Mouse (Mus musculus) MN1 (cell line): ENCODE measurements around the gene Gfra4.

Experiments used
- DNase-seq: peaks from one replicate; pipeline ENCODE4 v3.0.0-alpha.2; 2016; ENCODE audit warnings: low spot score

The Gfra4 gene

GRCm38 (mm10) chr2:131042988-131043387 is at the start of gene Gfra4:
Gfra4 (minus strand) TSS chr2:131043088.
- DNase-seq = no peak

- DNase-seq = no peak
Measured at GRCm38 (mm10) chr2:131090852-131091251, 48.0 kb upstream of the Gfra4 start.

- no peak for DNase-seq
Measured at GRCm38 (mm10) chr2:131089634-131090033, 46.7 kb upstream of the Gfra4 start.

DNA sequence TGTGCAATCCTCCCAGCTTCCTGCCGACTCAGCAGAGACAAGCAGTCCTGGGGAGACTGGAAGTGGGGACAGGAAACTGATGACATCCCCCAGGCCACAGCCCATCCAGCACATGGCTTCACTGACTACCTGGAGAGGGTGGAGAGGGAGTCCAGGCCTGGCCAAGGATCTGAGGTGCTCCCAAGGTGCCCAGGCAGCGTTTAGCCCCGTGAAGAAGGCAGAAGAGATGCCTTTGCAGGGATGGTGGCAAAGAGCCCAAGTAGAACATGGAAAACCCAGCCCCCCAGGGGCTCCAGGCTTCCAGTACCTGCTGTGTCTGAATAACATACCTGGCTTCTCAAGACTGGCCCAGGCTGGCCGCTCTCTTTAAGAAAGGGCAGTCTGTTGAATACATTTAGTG is 45.7 kb upstream of the Gfra4 start:
- DNase-seq = no peak

DNA sequence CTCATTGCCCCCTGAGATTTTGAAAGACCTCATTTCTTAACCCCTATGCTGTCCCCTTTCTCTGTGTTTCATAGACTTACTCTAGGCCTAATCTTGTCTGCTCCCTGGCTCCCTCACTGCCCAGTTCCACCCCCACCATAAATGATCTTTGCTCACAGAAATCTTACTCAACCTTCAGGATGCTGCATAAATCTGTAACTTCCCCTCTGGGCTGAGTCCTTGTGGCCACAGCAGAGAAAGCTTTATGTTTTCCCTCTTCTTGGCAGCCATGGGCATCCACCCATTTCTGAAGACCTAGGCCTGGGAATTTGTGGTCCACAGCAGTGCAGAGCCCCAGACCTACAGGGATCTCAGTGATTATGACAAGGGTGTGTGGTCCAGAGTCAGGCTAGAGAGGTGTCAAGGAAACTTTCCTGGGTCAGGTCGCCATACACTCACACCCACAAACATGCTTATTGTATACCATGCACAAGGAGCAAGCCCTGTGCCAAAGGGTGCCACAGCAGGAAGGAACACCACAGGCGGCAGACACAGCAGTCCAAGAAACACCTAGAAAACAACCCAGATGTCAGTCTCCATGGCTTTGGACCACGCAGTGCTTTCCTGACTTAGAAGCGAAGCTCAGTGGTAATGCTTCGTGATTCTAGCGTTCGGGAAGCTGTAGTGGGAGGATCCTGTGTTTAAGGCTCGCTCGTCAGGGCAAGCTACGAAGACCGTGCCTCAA is 43.9 kb upstream of the Gfra4 start, which contains the start of gene Siglec1:
Gene Siglec1, minus strand, starts transcription at position 99 of the 724 bp plus-strand sequence.
- DNase-seq = no peak

DNA sequence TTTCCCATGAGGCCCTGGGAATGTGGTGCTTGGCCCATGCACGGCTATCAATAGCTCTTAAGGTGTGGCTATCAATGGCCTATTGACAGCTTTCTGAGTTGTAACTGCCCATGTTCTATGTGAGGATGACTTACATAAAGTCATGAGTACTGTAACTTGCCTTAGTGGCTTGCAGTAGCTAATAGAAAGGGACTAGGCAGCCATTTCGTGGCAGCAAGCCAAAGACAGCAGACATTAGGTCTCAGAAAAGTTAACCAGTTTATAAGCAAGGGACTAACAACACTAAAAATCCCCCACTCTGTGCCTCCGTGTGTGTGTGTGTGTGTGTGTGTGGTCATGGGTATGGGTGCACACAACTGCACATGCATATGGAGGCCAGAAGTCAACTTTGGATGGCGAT is 41.3 kb upstream of the Gfra4 start:
- no peak for DNase-seq

DNA sequence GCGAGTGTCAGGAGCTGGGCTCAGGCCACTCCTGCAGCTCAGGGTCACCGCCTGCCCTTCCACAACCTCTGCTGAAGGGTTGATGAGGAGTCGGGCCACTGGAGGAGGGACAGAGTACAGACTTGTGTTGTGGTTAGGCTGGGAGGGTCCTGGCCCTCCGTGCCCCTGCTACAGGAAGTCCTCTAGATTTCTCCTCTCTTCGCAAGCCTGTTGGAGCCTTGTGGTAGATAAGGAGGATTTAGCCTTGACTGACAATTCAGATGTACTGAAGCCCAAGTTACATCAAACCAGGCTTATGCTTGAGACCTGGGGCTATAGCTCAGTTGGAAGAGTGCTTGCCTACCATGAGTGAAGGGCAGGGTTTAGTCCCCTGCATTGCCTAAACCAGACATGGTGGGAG is 37.6 kb upstream of the Gfra4 start:
- DNase-seq = no peak

DNA sequence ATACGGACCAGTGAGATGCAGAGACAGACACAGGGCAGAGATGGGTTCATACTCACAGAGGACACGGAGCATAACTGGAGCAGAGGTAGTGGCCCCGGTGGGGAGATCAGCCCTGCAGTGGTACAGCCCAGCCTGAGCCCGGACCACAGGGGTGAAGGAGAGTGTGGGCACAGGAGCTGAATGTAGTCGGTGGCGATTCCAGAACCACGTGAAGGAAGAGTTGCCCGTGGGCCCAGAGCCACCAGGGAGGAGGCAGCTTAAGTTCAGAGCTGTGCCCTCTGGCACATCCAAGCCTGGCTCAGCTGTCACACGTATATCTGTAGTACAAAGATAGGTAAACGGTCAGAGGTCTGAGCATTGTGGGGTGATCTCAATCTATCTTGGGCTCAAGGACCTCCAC is 29.6 kb upstream of the Gfra4 start:
- no peak for DNase-seq

DNA sequence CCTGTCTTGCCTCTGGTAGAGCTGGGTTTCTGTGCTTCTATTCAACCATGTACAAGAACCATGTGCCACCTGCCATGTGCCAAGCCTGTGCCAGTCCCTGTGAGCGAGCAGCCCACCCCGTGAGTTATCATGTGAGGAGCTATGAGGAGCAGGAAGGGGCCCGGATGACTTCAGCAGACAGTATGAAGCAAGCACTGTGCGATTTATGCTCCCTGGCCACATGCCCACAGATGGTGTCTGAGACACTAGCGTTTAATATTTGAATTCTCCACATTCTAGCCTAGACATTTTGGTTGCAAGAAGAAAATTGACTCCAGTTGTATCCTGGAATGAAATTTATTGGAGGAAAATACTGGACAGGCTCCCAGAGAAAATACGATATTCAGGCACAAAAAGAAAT is 24.6 kb upstream of the Gfra4 start:
- no peak for DNase-seq

DNA sequence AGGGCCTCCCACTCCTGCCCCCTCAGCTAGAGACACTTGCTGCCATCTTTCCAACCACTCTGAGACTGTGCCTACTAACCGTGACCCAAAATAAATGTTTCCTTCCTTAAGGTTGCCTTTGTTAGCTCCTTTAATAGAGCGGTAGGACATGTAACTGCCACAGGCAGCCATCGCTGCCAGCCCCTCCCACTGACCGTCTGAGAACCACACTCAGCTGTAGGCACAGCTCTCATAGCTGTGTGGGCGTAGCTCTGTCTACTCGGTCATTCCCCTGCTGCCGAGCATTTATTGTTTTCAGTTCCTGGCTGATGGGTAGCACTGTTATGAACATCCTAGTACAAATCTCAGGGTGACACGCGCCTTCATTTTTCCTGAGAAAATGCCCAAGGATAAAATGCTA is 23.5 kb upstream of the Gfra4 start:
- no peak for DNase-seq

DNA sequence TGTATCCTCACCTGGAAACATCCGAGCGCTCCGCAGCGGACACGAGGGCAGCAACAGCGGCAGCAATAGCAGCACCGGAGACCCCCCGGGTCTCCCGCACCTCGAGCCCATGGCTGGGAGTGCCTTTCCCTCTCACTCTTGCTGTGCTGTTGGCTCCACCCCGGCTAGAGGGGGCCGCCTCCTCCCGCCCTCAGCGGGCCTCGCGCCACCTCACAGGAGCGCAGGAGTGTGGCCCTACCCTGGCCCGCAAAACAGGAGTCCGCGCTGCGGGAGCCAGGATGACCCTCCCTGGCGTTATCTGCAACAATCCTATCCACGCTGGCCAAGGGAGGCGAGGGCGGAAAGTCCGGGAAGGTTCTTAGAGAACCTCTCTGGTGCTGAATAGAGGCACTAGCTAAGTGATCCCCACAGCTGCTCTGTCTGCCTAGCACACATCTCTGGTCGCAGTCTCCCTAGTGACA is 20.5 kb upstream of the Gfra4 start, which contains the start of gene Adam33:
Gene Adam33, minus strand, starts transcription at position 411 of the 461 bp plus-strand sequence.
- no peak for DNase-seq

DNA sequence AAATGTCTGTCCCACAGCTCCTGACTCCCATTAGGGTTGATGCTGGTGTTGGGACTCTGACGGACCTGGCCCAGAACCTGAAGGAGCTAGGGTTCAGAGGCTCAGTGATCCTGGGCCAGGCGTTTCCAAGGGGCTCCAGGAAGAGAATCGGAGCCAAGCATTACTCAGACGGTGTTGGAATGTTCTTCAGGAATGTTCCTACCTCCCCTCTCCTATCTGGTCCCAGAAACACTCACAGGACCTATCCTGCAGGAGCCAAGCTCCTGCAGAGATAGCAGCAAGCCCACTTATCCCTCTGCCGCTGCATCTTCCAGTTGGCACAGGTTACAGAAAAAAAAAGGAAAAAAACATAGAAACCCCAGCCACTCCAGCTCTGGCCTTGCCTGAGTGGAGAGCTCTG is 18.7 kb upstream of the Gfra4 start:
- no peak for DNase-seq

DNA sequence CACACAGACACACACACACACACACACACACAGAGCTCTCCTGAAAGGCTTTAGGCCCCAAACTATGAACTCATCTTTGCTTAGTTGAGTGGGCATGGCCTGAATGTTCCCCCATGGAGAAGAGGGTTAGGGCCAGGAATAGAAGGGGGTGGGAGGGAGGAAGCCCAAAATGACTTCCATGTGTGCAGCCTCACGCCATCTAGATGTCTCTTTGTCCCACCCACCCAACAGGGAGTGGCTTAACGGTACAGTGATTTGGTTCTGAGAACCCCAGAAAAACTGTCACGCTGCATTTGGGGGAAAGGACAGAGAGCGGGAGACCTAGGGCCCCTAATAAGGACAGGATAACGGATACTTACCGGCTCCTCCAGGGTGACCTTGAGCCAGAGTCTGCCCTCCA is 17.9 kb upstream of the Gfra4 start:
- no peak for DNase-seq

DNA sequence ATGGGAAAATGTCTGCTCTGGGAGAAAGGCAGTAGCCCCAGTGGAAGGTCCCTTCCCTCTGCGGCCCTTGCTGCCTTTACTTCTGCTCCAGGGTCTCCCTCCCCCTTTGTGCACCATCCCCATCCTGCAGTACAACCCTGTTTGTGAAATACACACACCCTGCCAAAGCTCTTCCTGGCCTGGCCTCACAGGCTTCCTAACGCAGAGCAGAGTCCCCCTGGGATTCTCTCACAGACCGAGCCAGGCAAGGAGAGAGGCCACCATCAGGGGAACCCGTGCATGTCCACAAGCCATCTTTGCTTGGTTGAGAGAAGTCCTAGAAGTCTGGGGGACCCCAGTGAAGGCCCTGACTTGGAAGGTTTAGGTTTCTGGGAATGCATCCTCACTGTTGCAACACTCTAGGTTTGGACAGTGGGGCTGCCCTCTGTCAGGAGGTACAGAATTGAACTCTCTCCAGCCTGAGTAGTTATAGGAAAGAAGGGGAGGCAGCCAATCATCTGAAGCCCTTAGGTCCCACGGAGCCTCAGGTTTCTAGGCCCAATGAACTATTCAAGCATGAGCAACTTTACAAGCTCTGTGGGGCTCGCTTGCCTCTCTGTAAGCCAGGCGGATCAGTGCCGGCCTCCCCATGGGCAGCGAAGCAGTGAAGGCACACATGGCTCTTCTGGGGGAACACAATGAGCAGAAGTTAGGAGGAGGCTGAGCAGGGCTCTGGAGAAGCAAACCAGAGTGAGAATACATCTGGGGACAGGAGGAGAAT is 17.1 kb upstream of the Gfra4 start:
- peak; percentile 16 for DNase-seq

DNA sequence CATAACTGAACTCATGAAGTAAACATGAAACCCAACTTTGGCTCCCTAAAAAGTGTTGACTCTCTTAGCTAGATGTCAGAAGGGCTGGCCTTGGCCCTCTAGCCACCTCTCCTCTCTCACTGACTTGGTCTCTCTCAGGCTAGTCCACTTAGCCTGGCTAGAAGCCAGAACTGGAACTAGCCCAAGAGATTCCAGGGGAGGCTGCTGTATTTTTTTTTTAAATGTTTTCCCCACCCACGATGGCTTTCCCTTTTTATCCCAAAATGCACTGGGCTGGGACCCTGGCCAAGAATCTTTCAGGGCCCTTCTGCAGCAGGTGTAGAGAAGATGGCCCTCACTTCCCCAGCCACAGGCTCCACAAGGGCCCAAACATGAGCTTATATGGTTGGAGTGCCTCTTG is 16.5 kb upstream of the Gfra4 start:
- peak; percentile 41 for DNase-seq

GRCm38 (mm10) chr2:131058672-131059071 is 15.8 kb upstream of the Gfra4 start:
- DNase-seq = no peak

DNA sequence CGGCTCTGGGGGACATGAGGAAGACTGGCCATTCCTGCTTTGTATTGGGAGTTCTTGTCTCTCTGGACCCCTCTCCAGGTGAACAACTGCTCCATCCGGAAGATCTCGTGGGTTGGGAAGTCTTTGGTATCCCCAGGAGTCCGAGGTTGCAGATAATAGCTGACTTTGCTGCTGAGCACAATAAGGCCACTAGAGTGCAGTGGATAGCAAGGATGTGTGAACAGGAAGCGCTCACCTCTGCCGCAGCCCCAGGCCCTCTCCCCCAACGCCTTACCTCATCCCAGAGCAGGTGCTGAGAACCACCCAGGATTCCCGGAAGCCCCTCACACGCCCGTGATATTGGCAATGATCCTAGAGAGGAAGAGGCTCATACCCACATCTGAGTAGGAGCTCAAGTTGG is 13.3 kb upstream of the Gfra4 start:
- peak; percentile 61 for DNase-seq

GRCm38 (mm10) chr2:131055631-131056030 is 12.7 kb upstream of the Gfra4 start:
- peak; percentile 45 for DNase-seq

- DNase-seq = no peak
Measured at GRCm38 (mm10) chr2:131054646-131055264, 11.9 kb upstream of the Gfra4 start.

- peak; percentile 49 for DNase-seq
Measured at GRCm38 (mm10) chr2:131053851-131054645, 11.2 kb upstream of the Gfra4 start.

DNA sequence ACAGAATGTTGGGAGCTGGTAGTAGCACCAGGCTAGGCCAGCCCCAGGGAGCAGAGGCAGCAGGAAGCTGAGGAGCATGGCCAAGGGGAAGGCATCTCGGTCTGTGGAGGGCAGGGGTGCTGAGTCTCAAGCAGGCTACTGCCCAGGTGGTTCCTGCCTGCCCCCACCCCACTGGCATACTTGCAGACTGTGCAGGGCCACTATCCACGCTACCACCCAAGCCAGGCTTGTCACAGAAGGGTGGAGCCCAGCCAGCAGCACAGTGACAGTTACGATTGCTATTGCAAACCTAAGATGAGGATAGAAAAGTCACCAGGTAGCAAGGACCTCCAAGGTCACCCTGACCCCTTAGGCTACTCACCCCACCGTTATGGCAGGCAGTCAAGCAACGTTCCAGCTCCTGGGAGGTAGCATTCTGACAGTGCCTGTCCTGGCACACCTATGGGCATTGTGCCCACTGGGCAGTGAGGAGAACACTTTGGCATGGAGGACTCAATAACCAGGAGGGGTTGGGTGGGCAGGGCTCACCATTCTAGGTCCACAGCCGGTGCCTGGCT is 10.1 kb upstream of the Gfra4 start:
- DNase-seq = no peak

DNA sequence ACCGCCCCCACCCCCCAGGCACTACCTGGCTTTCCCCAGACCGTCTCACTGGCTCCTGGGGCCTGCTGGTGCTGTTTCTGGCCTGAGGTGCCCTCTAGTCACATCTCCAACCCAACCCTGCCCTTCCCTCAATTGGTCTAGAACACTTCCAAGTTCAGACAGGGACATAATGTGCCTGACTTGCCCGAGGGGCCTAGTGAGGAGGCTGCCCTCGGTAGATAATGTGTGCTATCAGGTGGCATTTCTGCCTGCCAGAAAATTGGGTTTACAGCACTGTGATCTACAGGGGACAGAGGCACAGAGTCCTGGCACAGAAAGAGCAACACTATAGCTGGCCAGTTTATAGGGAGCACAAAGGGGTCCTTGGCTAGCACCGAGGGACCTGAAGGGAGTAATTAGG is 9.2 kb upstream of the Gfra4 start:
- DNase-seq = no peak
